Mouse (Mus musculus) G1E (cell line): Measurements from ENCODE around the gene Sdc4. TPM values are rescaled to one million over a fixed set of nuclear protein-coding genes. Genes with fewer than 3 reads are reported as not detected.

Source experiments
- ATAC-seq: 2 replicates; pipeline ENCODE4 v1.8.0; 2016; ENCODE audit warnings: mild to moderate bottlenecking; ENCODE audit not compliant: insufficient number of reproducible peaks, poor library complexity, low FRiP score, severe bottlenecking; ENCODE audit errors: extremely low read depth
- DNase-seq: peaks from one replicate; pipeline ENCODE4 v3.0.0; 2012; ENCODE audit warnings: low spot score
- H3K27me3 ChIP-seq: 2 replicates; pipeline ENCODE4 v1.6.1; 2012; ENCODE audit warnings: mild to moderate bottlenecking, low read length, inconsistent platforms; ENCODE audit not compliant: insufficient read depth
- H3K36me3 ChIP-seq: replicated peaks from 2 replicates; pipeline ENCODE3; 2012; ENCODE audit warnings: mild to moderate bottlenecking, inconsistent platforms
- H3K4me1 ChIP-seq: 2 replicates; pipeline ENCODE4 v1.6.1; 2012; ENCODE audit warnings: low read depth, low read length, inconsistent platforms, mixed read lengths; ENCODE audit not compliant: insufficient read depth
- H3K4me3 ChIP-seq: 2 replicates; pipeline ENCODE4 v1.5.1; 2012; ENCODE audit warnings: low read depth, mild to moderate bottlenecking, inconsistent platforms, low read length, moderate library complexity, mixed read lengths
- H3K9me3 ChIP-seq: replicated peaks from 2 replicates; pipeline ENCODE4 v1.6.1; 2012; ENCODE audit warnings: inconsistent platforms
- CTCF ChIP-seq: IDR thresholded peaks from 2 replicates; pipeline ENCODE4 v1.5.1; 2012; ENCODE audit warnings: low read depth, low read length, inconsistent platforms, mixed read lengths
- GATA1 ChIP-seq: IDR thresholded peaks from 2 replicates; pipeline ENCODE4 v1.6.1; 2012; ENCODE audit warnings: borderline replicate concordance, low read length, inconsistent platforms, mixed read lengths
- GATA2 ChIP-seq: IDR thresholded peaks from 2 replicates; pipeline ENCODE4 v1.6.1; 2012; ENCODE audit warnings: low read depth, low read length, inconsistent platforms, borderline replicate concordance
- POLR2AphosphoS5 ChIP-seq: IDR thresholded peaks from 2 replicates; pipeline ENCODE4 v1.6.1; 2012; ENCODE audit warnings: low read depth, low read length, inconsistent platforms; ENCODE audit not compliant: insufficient replicate concordance
- TAL1 ChIP-seq: conservative IDR thresholded peaks from 2 replicates; pipeline ENCODE4 v1.6.1; 2012; ENCODE audit warnings: low read depth, low read length, inconsistent platforms, mixed read lengths
- polyA plus RNA-seq: library from polyadenylated mRNA; stranded (reverse); fragments of >175 nt; gene quantifications from 2 replicates; pipeline ENCODE4 v1.2.3, GENCODE M21; 2012
- total RNA-seq, 2 experiments: library from RNA; stranded (forward) in 1 of 2; stranded (reverse) in 1 of 2; fragments of 200-1000 nt in 1 of 2; fragments of >200 nt in 1 of 2; fragmentation: Nextera tagmentation in 1 of 2; gene quantifications; 2 replicates each; pipeline ENCODE4 v1.2.3; 2014 to 2017

Sdc4 gene
- total RNA-seq (2014; fragmentation: Nextera tagmentation) (not detected in 2 replicates), total RNA-seq (2017) (0.11 TPM in 1 of 2 replicates, not detected in the other), polyA plus RNA-seq (not detected in 2 replicates)

- peaks cover 12% of the 10 kb centered on the region; the same call in 1 of the 2 replicates for H3K27me3 ChIP-seq
- H3K4me1 ChIP-seq = no peaks in the 10 kb centered on the region
- H3K4me3 ChIP-seq = no peak within 1 kb of the TSS
- H3K36me3 ChIP-seq = no peaks in the 10 kb centered on the region
- TF ChIP-seq GATA1 (no peak), TAL1 (no peak), GATA2 (no peak), CTCF (no peak), POLR2AphosphoS5 (no peak)
- DNase-seq (no peak), ATAC-seq (no peak)
- H3K9me3 ChIP-seq = no peaks in the 10 kb centered on the region
These were observed at the start of gene Sdc4 for GRCm38 (mm10) chr2:164443460-164444000. Sdc4 (minus strand) TSS chr2:164443887.

DNA sequence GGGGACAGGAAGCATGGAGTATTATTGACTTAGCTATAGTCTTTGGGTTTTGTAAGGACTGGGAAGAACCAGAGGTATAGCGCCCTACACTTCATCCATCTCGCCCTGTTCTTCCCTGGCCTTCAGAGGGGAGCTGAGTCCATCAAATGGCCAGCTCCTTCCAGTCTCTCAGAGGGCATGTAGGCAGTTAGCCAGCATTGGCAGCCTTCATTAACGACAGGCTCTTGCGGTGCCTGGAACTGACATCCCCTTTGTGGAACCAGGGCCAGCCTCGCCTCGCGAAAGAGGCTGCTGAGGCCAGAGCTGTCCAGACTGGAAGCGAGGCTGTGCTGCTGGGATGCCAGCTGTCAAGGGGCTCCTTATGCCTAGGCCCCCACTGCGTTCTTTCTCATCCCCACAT, 44.1 kb upstream of the Sdc4 start:
- Histone ChIP-seq H3K4me1 (peaks cover 26% of the 10 kb centered on the region), H3K9me3 (no peaks in the 10 kb centered on the region), H3K36me3 (peaks cover 45% of the 10 kb centered on the region), H3K27me3 (peaks cover 13% of the 10 kb centered on the region; the same call in 1 of the 2 replicates), H3K4me3 (no peak overlapping the region)
- DNase-seq = no peak
- no peak for ATAC-seq
- no peak for TF ChIP-seq TAL1
- TF ChIP-seq CTCF = no peak
- TF ChIP-seq GATA1 = no peak
- TF ChIP-seq POLR2AphosphoS5 = no peak
- no peak for TF ChIP-seq GATA2

- ATAC-seq (no peak), DNase-seq (no peak)
- Histone ChIP-seq H3K4me1 (peaks cover 26% of the 10 kb centered on the region), H3K27me3 (peaks cover 13% of the 10 kb centered on the region; the same call in 1 of the 2 replicates), H3K36me3 (peaks cover 48% of the 10 kb centered on the region), H3K9me3 (no peaks in the 10 kb centered on the region), H3K4me3 (peak overlapping the region; percentile 78; the same call in 1 of the 2 replicates)
- TF ChIP-seq TAL1 (no peak), CTCF (no peak), GATA1 (no peak)
These were observed 43.4 kb upstream of the Sdc4 start for GRCm38 (mm10) chr2:164487115-164487527.

DNA sequence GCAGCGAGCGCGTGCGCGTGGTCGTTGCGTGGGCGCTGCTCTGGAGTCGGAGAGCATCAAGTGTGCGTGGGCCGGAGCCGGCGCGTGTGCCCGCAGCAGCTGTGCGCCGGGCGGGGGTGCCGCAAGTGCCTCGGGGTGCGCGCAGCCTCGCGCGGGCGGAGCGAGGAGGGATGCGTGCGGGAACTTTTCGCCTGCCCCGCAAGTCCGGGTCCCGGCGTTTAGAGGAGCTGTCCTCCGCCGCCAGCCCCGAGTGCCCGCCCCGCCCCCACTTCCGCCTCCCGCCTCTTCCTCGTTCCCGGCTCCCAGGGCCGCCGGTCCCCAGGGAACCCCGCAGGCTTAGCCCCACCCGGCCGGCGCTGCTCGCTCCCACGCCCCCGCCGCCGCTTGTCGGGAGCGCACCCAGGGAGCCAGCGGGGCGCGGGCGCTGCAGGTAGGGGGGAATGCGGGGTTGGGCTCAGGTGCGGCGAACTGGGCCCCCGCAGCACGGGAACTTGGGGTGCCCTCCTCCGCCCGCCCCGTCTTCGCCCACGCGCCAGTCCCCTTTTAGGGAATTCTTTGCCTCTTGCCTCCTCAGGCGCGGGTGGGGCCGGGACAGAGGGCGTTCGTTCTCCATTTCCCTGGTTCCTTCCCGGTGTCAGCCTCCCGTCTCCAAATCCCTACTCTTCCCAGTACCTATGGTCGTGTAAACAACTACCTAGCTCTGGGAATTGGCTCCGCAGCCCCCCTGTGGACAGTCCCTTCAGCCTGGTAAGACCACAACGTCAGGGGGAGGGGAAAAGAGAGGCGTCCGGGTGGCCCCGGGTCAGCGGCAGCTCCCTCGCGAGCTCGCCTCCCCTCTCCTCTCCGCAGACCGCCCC, 42.8 kb upstream of the Sdc4 start:
- Histone ChIP-seq H3K27me3 (peaks cover 13% of the 10 kb centered on the region; the same call in 1 of the 2 replicates), H3K4me1 (peaks cover 26% of the 10 kb centered on the region), H3K36me3 (peaks cover 47% of the 10 kb centered on the region), H3K9me3 (no peaks in the 10 kb centered on the region), H3K4me3 (peak overlapping the region; percentile 78)
- ATAC-seq (no peak; the same call in 1 of the 2 replicates), DNase-seq (peak; percentile 51)
- TF ChIP-seq GATA1 (no peak), TAL1 (no peak), POLR2AphosphoS5 (no peak), GATA2 (no peak), CTCF (no peak)

- peaks cover 26% of the 10 kb centered on the region for H3K4me1 ChIP-seq
- peak; percentile 33 for DNase-seq
These were observed 42.1 kb upstream of the Sdc4 start, which contains the start of gene Dbndd2 for GRCm38 (mm10) chr2:164485681-164486257. Dbndd2 (plus strand) TSS chr2:164486106.

DNA sequence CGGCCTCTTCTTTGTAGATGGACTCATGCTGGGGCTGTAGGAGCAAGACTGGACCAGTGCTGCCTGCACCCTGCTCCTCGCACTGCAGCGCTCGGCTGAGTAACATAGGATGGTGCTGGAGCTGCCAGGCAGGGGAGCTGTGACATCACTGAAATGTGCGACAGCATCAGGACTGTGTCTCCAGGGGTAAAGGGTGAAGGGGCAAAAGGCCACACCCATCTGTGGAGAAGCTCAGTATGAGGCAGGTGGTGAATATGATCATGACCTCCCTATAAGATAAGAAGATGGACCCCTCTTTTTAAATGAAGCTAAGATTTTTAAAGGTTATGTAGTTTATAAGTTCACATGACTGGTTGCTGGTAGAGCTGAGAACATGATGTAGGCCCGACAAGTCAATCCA, 29.9 kb upstream of the Sdc4 start, which contains the start of gene Trp53tg5:
Gene Trp53tg5 (minus strand): TSS at position 101 of the 400 bp plus-strand sequence.
- Histone ChIP-seq H3K36me3 (peaks cover 82% of the 10 kb centered on the region), H3K4me1 (peaks cover 24% of the 10 kb centered on the region), H3K4me3 (no peak within 1 kb of the TSS), H3K9me3 (no peaks in the 10 kb centered on the region), H3K27me3 (no peaks in the 10 kb centered on the region)
- no peak for DNase-seq
- ATAC-seq = no peak
- TF ChIP-seq POLR2AphosphoS5 (no peak), CTCF (no peak), GATA1 (no peak), GATA2 (no peak), TAL1 (no peak)

More at GRCm38 (mm10) chr2:164485681-164486257, 42.1 kb upstream of the Sdc4 start, which contains the start of gene Dbndd2:
- Histone ChIP-seq H3K9me3 (no peaks in the 10 kb centered on the region), H3K36me3 (peaks cover 42% of the 10 kb centered on the region), H3K4me3 (peak within 1 kb of the TSS; percentile 78), H3K27me3 (peaks cover 13% of the 10 kb centered on the region; the same call in 1 of the 2 replicates)
- no peak for ATAC-seq
- TF ChIP-seq GATA2 (no peak), POLR2AphosphoS5 (no peak), CTCF (no peak), GATA1 (no peak), TAL1 (no peak)
